Mouse (Mus musculus): Measurements from ENCODE around the gene Gdf9. TPM values are rescaled to one million over a fixed set of nuclear protein-coding genes. Genes with fewer than 3 reads are reported as not detected.

Gene Gdf9
- polyA plus RNA-seq, 1 experiment from 2014 or later: 3.1 TPM

DNA sequence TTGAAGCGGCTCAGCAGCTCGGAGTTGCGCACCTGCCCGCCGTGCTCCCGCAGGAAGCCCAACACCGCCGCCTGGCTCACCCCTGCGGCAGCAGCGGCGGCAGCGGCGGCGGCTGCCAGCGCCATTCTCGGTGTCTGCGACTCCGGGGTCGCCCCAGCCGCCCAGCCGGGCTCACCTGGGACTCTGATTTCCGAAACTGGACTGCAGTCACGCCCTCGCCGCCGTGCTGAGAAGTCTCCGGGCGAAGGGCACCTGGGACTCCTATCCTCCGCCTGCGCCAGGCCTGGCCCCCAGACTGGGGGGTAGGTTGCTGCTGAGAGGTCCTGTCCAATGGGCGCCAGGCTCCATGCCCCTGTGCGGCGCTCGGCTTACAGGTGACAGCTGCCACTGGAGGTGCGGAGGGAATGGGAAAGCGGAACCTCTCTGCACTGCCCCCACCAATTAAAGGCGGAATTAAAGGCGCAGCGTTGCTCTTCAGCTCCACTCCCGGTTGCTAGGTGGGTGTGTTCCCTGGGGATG, 49.0 kb downstream of the Gdf9 start, which contains the start of the genes Gm9945 and Sowaha:
Gm9945 (plus strand) TSS at position 384 of the 519 bp plus-strand sequence.
Sowaha (minus strand) TSS at position 492 of the 519 bp plus-strand sequence.
- H3K9ac ChIP-seq: peak within 1 kb of the TSS; percentile 53
- H3K27me3 ChIP-seq: peaks cover 73% of the 10 kb centered on the region
- H3K4me1 ChIP-seq: peaks cover 25% of the 10 kb centered on the region
- peak within 1 kb of the TSS; percentile 46 for H3K4me3 ChIP-seq
- H3K36me3 ChIP-seq: no peaks in the 10 kb centered on the region
- H3K27ac ChIP-seq: no peak within 1 kb of the TSS
- 3% methylated on average over 40 of the region's 40 CpGs for WGBS
- peak within 1 kb of the TSS; percentile 75 for H3K4me2 ChIP-seq
- ATAC-seq (ENCODE audit: insufficient number of reproducible peaks, insufficient read depth, low FRiP score, low TSS enrichment, low read depth): 0 out of 2 replicates have a peak, but pooled peaks have one; percentile 28
- H3K9me3 ChIP-seq: no peaks in the 10 kb centered on the region; the same call in 1 of the 2 replicates

DNA sequence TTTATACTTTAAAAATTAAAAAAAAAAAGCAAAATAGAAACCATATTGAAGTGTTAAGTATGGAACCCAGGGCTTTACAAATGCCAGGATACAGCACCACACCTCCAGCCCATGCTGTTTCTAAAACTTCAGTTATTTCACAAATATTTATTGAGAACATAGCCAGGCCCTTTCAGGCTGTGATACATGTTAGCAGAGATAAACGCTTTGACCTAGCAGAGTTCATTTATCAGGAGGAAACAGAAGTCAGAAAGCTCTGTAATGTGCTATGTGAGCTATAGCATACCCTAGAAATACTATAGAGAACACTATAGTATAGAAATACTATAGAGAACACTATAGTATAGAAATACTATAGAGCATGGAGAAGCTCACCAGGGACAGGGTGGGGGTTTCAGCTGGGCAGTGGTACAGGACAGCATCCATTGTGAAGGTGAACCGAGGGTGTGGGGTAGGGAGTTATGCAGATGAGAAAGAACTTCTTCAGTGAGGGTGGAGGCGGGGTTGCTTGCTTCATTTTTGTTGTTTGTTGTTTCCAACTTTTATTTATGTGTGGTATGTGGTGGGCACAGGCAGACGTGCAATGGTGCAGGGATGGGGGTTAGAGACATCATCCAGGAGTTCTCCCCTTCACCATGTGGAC, 50.4 kb downstream of the Gdf9 start:
- peaks cover 62% of the 10 kb centered on the region for H3K27me3 ChIP-seq
- peaks cover 17% of the 10 kb centered on the region for H3K4me1 ChIP-seq
- no peak overlapping the region for H3K4me3 ChIP-seq
- no peak for ATAC-seq (ENCODE audit: insufficient number of reproducible peaks, insufficient read depth, low FRiP score, low TSS enrichment, low read depth)
- H3K4me2 ChIP-seq: no peak overlapping the region
- no peak overlapping the region for H3K27ac ChIP-seq
- H3K9ac ChIP-seq: no peak overlapping the region
- no peaks in the 10 kb centered on the region for H3K36me3 ChIP-seq
- no peaks in the 10 kb centered on the region; the same call in 1 of the 2 replicates for H3K9me3 ChIP-seq
- WGBS: 65% methylated on average over 4 of the region's 4 CpGs

GRCm38 (mm10) chr11:53483159-53483891, 52.5 kb downstream of the Gdf9 start:
- Histone ChIP-seq H3K9me3 (no peaks in the 10 kb centered on the region; the same call in 1 of the 2 replicates), H3K36me3 (no peaks in the 10 kb centered on the region), H3K4me1 (peaks cover 30% of the 10 kb centered on the region), H3K9ac (no peak overlapping the region), H3K4me2 (no peak overlapping the region), H3K27me3 (peaks cover 64% of the 10 kb centered on the region), H3K27ac (no peak overlapping the region), H3K4me3 (no peak overlapping the region)
- no peak for ATAC-seq (ENCODE audit: insufficient number of reproducible peaks, insufficient read depth, low FRiP score, low TSS enrichment, low read depth)
- 72% methylated on average over 9 of the region's 9 CpGs for WGBS

GRCm38 (mm10) chr11:53485719-53486118, 54.9 kb downstream of the Gdf9 start:
- Histone ChIP-seq H3K27me3 (peaks cover 40% of the 10 kb centered on the region), H3K36me3 (no peaks in the 10 kb centered on the region), H3K4me2 (no peak overlapping the region), H3K9me3 (no peaks in the 10 kb centered on the region; the same call in 1 of the 2 replicates), H3K4me3 (no peak overlapping the region), H3K9ac (no peak overlapping the region), H3K4me1 (peaks cover 13% of the 10 kb centered on the region), H3K27ac (no peak overlapping the region)
- ATAC-seq (ENCODE audit: insufficient number of reproducible peaks, insufficient read depth, low FRiP score, low TSS enrichment, low read depth): no peak
- WGBS: 48% methylated on average over 3 of the region's 3 CpGs

- Histone ChIP-seq H3K27me3 (peaks cover 34% of the 10 kb centered on the region), H3K9me3 (no peaks in the 10 kb centered on the region; the same call in 1 of the 2 replicates), H3K4me1 (peaks cover 13% of the 10 kb centered on the region), H3K9ac (no peak overlapping the region), H3K4me3 (no peak overlapping the region), H3K27ac (no peak overlapping the region), H3K36me3 (no peaks in the 10 kb centered on the region), H3K4me2 (peak overlapping the region; percentile 61)
- WGBS: 52% methylated on average over 3 of the region's 3 CpGs
- ATAC-seq (ENCODE audit: insufficient number of reproducible peaks, insufficient read depth, low FRiP score, low TSS enrichment, low read depth): peak; percentile 32; the same call in 1 of the 2 replicates
Observed at GRCm38 (mm10) chr11:53486351-53486750, 55.5 kb downstream of the Gdf9 start.

DNA sequence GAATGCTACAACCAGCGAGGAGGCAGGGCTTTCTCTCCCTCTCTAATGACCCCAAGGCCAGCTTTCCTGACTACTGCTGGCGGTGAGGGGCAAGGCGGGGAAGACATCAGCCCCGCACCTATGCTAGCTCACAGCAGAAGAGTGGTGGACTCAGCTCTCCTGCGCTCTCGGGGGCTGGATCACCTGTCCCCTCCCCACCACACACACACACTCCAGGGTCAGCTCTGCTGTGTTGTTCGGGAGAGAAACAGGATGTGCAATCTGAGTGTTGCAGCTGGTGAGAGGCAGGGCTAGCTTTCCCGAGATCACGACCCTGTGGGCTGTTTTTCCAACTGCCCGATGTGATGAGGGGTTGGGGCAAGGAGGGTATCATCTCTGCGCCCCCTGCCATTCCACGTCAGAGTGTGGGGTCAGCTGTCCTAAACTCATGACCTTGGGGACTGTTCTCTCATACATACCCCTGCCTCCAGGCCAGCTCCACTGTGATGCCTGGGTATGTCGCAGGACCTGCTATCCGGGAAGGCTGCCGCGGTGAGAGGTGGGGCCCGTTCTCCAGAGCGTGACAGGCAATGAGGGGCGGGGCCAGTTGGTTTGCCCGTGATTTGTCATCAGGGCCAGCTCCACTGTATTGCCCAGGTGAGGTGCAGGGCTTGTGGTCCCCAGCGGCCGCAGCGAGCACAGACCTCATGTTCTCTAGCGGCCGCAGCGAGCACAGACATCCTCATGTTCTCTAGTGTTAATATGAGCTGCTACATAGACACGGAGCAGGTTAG, 56.2 kb downstream of the Gdf9 start:
- peak overlapping the region; percentile 22; the same call in 1 of the 2 replicates for H3K9ac ChIP-seq
- WGBS: 8% methylated on average over 27 of the region's 27 CpGs

More for the DNA sequence above, 56.2 kb downstream of the Gdf9 start:
- peak overlapping the region; percentile 32 for H3K4me3 ChIP-seq
- H3K36me3 ChIP-seq: no peaks in the 10 kb centered on the region
- no peak overlapping the region for H3K27ac ChIP-seq
- ATAC-seq (ENCODE audit: insufficient number of reproducible peaks, insufficient read depth, low FRiP score, low TSS enrichment, low read depth): no peak; the same call in 1 of the 2 replicates
- peaks cover 28% of the 10 kb centered on the region for H3K27me3 ChIP-seq
- H3K9me3 ChIP-seq: no peaks in the 10 kb centered on the region; the same call in 1 of the 2 replicates
- H3K4me2 ChIP-seq: peak overlapping the region; percentile 61
- peaks cover 15% of the 10 kb centered on the region for H3K4me1 ChIP-seq

Small RNA genes within 50 kb of the gene (microRNA-seq; reads per million reads assigned to microRNA genes)
- not detected for gene Mir6920

Other genes starting within 250 kb of the Gdf9 start
- gene Hspa4, start 130.6 kb upstream of the Gdf9 start, polyA plus RNA-seq (2015; fragmentation: Nextera tagmentation; extraction: Ambion mirVana): 80.5 and 84.4 TPM in 2 replicates
- 21.5 and 23.5 TPM in 2 replicates for gene Zcchc10, start 106.3 kb upstream of the Gdf9 start, polyA plus RNA-seq (2015; fragmentation: Nextera tagmentation; extraction: Ambion mirVana)
- 60.8 and 61.1 TPM in 2 replicates for gene Aff4, start 80.2 kb upstream of the Gdf9 start, polyA plus RNA-seq (2015; fragmentation: Nextera tagmentation; extraction: Ambion mirVana)
- gene Leap2, start 7.9 kb upstream of the Gdf9 start, polyA plus RNA-seq (2015; fragmentation: Nextera tagmentation; extraction: Ambion mirVana): 0.94 TPM in 1 of 2 replicates, not detected in the other
- gene Uqcrq, start 192 bp upstream of the Gdf9 start, polyA plus RNA-seq (2015; fragmentation: Nextera tagmentation; extraction: Ambion mirVana): 536 and 539 TPM in 2 replicates
- 0.22 and 0.25 TPM in 2 replicates for gene Gm10447, start 26.1 kb downstream of the Gdf9 start, polyA plus RNA-seq (2015; fragmentation: Nextera tagmentation; extraction: Ambion mirVana)
- 5.7 and 5.9 TPM in 2 replicates for gene Shroom1, start 26.2 kb downstream of the Gdf9 start, polyA plus RNA-seq (2015; fragmentation: Nextera tagmentation; extraction: Ambion mirVana)
- not detected in 2 replicates for gene Gm9837, start 39.5 kb downstream of the Gdf9 start, polyA plus RNA-seq (2015; fragmentation: Nextera tagmentation; extraction: Ambion mirVana)
- gene Gm9945, start 49.1 kb downstream of the Gdf9 start, polyA plus RNA-seq (2015; fragmentation: Nextera tagmentation; extraction: Ambion mirVana): not detected in 2 replicates
- 0.21 and 1.2 TPM in 2 replicates for gene Sowaha, start 49.3 kb downstream of the Gdf9 start, polyA plus RNA-seq (2015; fragmentation: Nextera tagmentation; extraction: Ambion mirVana)
- 38.1 and 43.6 TPM in 2 replicates for gene Sept8, start 88.2 kb downstream of the Gdf9 start, polyA plus RNA-seq (2015; fragmentation: Nextera tagmentation; extraction: Ambion mirVana)
- 118 and 122 TPM in 2 replicates for gene Kif3a, start 136.4 kb downstream of the Gdf9 start, polyA plus RNA-seq (2015; fragmentation: Nextera tagmentation; extraction: Ambion mirVana)
- gene Il4, start 187.6 kb downstream of the Gdf9 start, polyA plus RNA-seq (2015; fragmentation: Nextera tagmentation; extraction: Ambion mirVana): 1.1 and 2.7 TPM in 2 replicates
- gene Il13, start 203.7 kb downstream of the Gdf9 start, polyA plus RNA-seq (2015; fragmentation: Nextera tagmentation; extraction: Ambion mirVana): not detected in 2 replicates

All from embryonic facial prominence, embryonic 13.5 days (tissue).